Mouse (Mus musculus) retina, postnatal 7 days (tissue): ENCODE measurements around the gene Asxl1.
A peak's percentile ranks its signal among the peaks of the same experiment; 100 is the strongest.

Experiments
- DNase-seq: peaks from one replicate; pipeline ENCODE4 v3.0.0-alpha.2; 2012; ENCODE audit warnings: low read depth, low spot score

Asxl1 gene

GRCm38 (mm10) chr2:153412563-153412962, 66.9 kb downstream of the Asxl1 start:
- no peak for DNase-seq

DNA sequence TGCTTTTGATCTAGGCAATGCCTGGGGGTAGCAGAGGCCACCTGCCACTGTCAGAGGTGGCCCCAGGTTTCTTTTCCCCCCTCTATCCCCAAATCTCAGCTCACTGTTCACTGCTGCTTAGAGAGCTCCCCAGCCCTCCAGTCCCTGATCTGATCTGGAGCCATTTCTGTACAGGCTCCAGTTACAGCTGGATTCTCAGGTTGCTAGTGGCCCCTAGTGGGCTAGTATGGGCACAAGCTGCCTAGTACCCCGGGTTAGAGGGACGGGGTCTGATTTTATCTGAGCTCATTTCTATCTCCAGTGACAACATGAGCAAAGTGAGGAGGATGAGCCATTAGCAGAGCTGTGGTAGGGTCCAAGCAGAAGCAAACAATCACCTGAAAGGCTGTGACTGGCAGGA, 69.0 kb downstream of the Asxl1 start:
- no peak for DNase-seq

DNA sequence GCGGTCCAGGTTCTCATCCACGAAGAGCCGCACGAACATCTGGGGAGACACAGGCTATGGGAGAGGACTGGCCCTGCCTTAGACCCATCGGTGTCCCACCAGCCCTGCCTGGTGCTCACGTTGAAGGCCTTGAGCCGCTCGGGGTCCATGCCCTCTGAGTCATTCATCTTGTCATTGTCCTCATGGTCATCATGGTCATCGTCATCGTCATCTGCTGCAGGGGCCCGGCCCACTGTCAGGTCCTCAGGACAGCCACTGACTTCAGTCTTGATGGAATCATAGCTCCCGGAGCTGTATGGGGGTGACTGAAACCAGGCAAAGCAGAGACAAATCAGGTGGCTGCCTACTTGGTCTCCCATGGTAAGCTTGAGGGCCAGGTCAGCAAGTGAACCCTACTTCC, 72.2 kb downstream of the Asxl1 start:
- DNase-seq = no peak

DNA sequence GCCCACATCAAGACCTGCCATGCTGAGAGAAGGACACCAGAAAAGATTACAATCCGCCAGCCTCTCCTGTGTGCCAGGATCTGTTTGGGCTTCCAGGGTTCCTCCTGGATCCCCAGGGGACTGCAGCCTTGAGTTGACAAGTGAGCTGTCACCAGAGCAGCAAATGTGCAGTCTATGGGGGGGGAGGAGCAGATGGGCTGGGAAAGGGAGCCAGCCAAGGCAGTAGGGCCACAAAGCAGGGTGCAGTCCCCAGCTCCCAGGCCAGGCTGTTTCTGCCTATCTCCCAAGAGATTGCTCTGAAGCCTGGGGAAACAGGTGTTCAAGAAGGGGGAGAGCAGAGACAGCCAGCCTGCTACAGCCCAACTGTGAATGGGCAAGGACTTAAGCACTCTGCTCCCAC, 72.8 kb downstream of the Asxl1 start:
- no peak for DNase-seq

GRCm38 (mm10) chr2:153421233-153421632, 75.6 kb downstream of the Asxl1 start:
- no peak for DNase-seq

GRCm38 (mm10) chr2:153422051-153422450, 76.4 kb downstream of the Asxl1 start:
- no peak for DNase-seq

DNA sequence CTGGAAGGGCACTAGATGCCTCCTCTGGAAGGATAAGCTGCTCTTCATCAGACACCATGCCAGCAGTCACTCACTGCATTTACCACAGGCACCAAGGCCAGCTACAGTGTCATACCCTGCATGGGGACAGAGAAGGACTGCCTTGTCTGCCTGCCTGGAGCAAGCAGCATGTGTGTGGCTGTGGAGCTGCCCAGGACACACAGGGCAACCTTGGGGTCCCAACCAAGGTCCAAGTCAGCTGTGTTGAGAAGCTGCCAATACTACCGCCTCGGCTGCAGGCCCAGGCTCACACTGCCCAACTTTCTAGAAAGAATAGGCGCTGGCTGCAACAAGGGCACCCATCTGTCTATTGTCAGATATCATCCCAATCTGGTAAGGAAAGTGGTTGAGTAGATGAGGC, 77.5 kb downstream of the Asxl1 start:
- no peak for DNase-seq

DNA sequence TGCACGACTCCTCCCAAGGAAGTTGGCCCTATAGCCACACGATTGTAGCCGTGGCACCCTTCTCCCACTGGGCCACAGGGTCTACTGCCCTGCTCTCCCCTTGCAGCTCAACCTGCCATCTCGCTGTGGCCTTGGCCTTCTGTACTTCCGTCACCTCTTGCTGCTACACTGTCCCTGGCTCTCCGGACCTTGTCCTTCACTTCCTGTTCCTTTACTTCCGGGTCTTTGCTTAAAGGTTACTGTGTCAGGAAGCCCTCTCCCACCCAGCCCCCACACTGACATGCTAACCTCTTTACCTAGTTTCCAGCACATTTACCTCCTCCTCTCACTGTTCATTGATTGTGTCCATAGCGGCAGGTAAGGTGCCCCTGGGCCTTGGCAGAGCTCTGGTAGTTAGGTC, 78.9 kb downstream of the Asxl1 start:
- DNase-seq = no peak

DNA sequence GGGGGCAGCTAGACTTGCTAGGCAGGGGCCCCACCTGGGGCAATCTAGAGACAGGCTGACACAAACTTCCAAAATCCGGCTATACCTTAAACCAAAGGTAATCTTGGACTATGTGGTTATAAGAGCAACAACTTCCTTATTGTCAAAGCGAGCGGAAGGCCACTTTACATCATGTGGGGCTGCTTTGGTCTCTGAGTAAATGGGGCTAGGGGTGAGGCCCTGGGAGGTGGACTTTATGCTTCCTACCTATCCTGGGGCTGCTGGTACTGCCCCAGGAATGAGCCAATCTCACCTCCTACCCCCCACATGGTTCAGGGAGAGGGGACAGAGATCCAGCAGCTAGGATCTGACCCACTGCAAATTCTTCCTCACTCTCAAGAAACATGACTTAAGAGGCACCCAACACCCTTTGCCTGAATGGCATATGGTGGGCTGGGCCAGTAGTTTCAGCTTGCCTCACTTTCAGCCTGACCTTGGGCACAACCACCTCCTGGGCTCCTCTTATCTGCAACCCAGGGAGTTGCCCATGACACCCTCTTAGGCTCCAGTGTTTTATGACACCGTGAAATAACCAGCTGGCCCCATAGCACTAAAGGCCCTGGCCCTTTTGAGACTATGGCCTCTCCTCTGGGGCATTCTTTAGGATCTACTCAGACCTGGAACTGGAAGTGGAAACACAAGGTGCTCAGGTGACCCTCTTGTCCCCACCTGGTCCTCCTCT, 79.7 kb downstream of the Asxl1 start:
- no peak for DNase-seq

GRCm38 (mm10) chr2:153425998-153426670, 80.5 kb downstream of the Asxl1 start:
- DNase-seq = no peak

DNA sequence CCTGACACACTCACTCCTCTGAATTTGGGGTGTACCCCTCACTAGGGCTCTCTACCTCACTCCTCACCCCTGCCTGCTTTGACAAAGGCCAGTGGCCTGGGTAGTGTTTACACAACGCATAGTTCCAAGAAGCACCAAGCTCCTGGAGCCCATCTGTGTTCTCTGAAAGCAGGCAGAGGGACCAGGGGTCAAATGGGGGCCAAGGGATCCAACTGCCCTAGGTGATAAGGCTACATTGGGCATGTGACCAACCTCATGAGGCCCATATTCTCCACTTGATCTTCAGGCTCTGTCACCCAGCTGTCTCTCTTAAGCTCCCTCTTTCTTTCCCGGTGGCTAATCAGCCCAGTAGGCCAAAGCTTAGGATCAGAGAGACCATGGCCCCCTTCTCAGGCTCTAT, 81.3 kb downstream of the Asxl1 start:
- peak; percentile 71 for DNase-seq

DNA sequence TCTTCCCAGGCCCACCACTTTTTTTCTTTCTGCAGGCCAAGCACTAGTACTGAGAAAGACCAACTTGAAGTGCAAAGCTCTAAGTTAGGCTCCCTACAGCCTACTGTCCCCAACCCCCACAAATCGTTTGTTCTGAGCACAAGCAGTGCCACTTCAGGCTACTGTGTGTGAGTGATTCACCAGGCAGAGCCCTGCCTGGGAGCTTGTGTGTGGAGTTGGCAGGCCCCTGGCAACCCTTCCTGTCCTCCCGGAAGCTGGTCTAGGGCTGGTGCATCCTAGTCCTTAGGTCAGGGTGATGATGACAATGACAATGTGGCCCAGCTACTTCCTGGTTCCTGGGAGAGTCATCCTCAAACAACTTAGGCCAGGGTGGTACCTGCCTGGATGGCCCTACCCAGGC, 82.9 kb downstream of the Asxl1 start:
- DNase-seq = no peak

- DNase-seq = no peak
These were observed 84.9 kb downstream of the Asxl1 start for GRCm38 (mm10) chr2:153430571-153430970.

GRCm38 (mm10) chr2:153432492-153432891, 86.9 kb downstream of the Asxl1 start:
- no peak for DNase-seq

- no peak for DNase-seq
These were observed 88.2 kb downstream of the Asxl1 start for GRCm38 (mm10) chr2:153433859-153434258.

DNA sequence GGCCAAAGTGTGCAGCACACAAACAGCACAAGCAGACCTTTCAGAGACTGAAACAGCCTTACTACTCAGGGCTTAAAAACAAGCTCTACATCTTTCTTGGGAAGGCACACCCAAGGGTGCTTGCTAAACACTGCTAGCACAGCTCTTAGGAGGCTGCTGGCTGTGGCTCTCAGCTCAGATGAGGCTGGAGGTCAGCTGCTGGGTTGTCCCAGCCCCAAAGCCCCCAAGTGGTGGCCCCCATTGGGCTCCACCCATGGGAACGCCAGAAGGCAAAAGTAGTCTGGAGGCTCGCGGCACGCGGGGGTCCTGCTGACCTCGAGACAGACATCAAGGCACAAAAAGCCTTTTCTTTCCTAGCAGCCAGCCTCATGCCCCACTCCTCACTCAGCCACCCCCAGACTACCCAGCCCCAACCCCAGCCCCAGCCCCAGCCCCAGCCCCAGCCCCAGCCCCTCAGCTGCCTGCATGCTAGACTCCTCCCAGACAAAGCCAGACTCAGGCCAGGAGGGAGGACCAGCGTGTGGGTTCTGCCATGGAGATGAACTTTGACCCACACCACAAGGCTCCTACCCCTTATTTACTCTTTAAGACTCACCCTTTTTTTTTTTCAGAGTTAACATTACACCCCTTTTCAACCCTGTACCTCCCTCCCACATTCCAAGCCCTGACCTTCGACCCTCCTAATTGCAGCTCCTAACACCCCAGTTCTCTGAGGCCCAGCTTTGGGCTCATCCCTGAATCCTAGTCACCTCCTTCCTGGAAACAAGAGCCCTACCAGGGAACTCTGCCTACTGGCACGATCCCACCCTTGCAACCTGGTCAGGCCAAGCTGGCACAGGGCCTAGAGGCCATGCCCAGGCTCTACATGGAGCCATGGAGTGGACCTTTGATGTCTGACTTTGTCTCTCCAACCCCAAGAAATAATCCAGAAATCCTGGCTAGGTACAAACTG, 89.5 kb downstream of the Asxl1 start:
- no peak for DNase-seq

- no peak for DNase-seq
These were observed 91.1 kb downstream of the Asxl1 start for GRCm38 (mm10) chr2:153436641-153437305.

- DNase-seq = no peak
These were observed 91.7 kb downstream of the Asxl1 start for GRCm38 (mm10) chr2:153437306-153437659.

DNA sequence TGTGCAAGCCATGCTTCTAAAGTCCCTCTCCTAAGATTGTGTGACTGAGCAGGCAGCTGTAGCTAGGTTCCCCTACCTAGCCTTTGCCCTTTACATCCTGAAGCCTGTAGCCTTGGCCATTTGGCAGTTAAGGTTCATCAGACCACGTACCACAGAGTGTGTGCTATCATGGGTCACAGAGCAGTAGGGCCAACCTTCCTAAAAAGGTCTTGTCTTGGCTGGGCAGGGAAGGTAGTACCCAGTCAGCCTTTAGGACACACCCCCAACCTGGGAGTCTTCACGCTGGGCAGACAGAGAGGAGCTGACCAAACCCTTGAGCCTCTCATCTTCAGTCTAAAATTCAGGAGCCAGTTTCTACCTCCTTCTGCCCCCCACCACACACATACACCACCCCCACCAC, 95.1 kb downstream of the Asxl1 start:
- no peak for DNase-seq

- no peak for DNase-seq
These were observed 95.6 kb downstream of the Asxl1 start for GRCm38 (mm10) chr2:153441228-153441627.

DNA sequence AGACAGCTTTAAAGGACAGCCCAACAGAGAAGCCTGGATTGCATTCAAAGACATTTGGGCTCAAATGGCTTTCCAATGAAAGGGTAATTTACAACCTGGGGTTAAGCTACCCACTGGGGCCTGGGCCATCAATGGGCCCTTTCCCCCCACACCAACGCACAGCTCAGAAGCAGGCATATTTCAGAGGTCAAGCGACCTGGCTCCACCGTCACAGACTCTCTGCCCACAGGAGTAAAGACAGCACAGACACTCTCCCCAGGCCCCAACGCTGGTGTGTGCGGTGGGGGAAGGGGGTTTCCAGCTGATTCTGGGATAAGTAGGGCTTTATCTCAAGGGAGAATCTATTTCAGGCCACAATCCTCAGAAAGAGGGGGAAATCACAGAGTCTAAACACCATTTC, 97.1 kb downstream of the Asxl1 start:
- DNase-seq = no peak
